Mouse (Mus musculus): ENCODE data around the gene Olfr1306.

Olfr1306 gene

GRCm38 (mm10) chr2:111916171-111916570 is at the start of gene Olfr1306:
Gene Olfr1306, minus strand, starts transcription at chr2:111916271.
- no peak for DNase-seq (ENCODE audit: low spot score)

GRCm38 (mm10) chr2:111964844-111965243 is 48.8 kb upstream of the Olfr1306 start, which contains the start of gene Olfr1308:
Gene Olfr1308, minus strand, starts transcription at chr2:111964944.
- DNase-seq (ENCODE audit: low spot score) = no peak

GRCm38 (mm10) chr2:111949340-111949739 is 33.3 kb upstream of the Olfr1306 start, which contains the start of gene Olfr1307:
Gene Olfr1307, minus strand, starts transcription at chr2:111949440.
- no peak for DNase-seq (ENCODE audit: low spot score)

GRCm38 (mm10) chr2:111877049-111877448 is 39.0 kb downstream of the Olfr1306 start, which contains the start of gene Olfr1305:
Gene Olfr1305, minus strand, starts transcription at chr2:111877149.
- no peak for DNase-seq (ENCODE audit: low spot score)

Data from ovary, postnatal 10 days (tissue).